Mouse (Mus musculus): ENCODE measurements around the gene Olfr1357. TPM values are rescaled to one million over a fixed set of nuclear protein-coding genes. Genes with fewer than 3 reads are reported as not detected.

The Olfr1357 gene
- not detected in 2 replicates for polyA plus RNA-seq (2012; rRNA removed)

DNA sequence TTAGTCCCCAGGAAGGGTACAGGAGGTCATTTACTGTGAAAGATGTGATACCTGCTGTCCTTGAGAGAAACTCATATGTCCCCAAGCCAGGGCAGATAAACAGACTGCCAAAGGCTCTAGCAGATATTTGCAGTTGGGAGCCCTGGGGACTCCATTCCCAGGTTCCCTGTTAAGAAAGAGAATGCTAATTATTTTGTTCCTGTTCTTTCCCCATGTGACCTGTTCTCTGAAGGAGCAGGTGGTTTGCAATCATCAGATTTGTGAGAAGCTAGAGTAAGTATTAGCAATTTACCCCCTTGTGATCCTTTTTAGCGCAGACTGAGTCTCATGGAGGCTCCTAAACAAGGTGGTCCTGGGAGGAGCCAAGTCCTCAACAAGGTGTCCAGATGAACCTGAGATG lies at the start of gene Olfr1357:
TSS of gene Olfr1357 (minus strand) at position 101 of the 400 bp plus-strand sequence.

GRCm38 (mm10) chr10:78591406-78592328 lies 26.2 kb downstream of the Olfr1357 start, which contains the start of gene Syde1:
Syde1 (minus strand) TSS chr10:78591964.

GRCm38 (mm10) chr10:78574250-78575104 lies 43.4 kb downstream of the Olfr1357 start, which contains the start of gene Ilvbl:
Ilvbl (plus strand) TSS chr10:78574346.

Other genes starting within 250 kb of the Olfr1357 start
- gene Rrp1, start 205.0 kb downstream of the Olfr1357 start, polyA plus RNA-seq (2012; rRNA removed) = 75.9 and 87.1 TPM in 2 replicates
- 56.1 and 65.8 TPM in 2 replicates for gene Cstb, start 192.4 kb downstream of the Olfr1357 start, polyA plus RNA-seq (2012; rRNA removed)
- gene Pdxk, start 153.1 kb downstream of the Olfr1357 start, polyA plus RNA-seq (2012; rRNA removed) = 2.6 and 3.3 TPM in 2 replicates
- gene Olfr1358, start 100.6 kb downstream of the Olfr1357 start, polyA plus RNA-seq (2012; rRNA removed) = not detected in 2 replicates
- gene Ilvbl, start 43.7 kb downstream of the Olfr1357 start, polyA plus RNA-seq (2012; rRNA removed) = 9.7 and 11.1 TPM in 2 replicates
- gene Syde1, start 26.1 kb downstream of the Olfr1357 start, polyA plus RNA-seq (2012; rRNA removed) = 1.6 and 1.8 TPM in 2 replicates
- gene Casp14, start 100.2 kb upstream of the Olfr1357 start, polyA plus RNA-seq (2012; rRNA removed) = not detected in 2 replicates
- 0.01 TPM in 1 of 2 replicates, not detected in the other for gene Ccdc105, start 135.0 kb upstream of the Olfr1357 start, polyA plus RNA-seq (2012; rRNA removed)
- 0.19 and 0.20 TPM in 2 replicates for gene Slc1a6, start 162.4 kb upstream of the Olfr1357 start, polyA plus RNA-seq (2012; rRNA removed)
- gene Olfr1356, start 234.1 kb upstream of the Olfr1357 start, polyA plus RNA-seq (2012; rRNA removed) = not detected in 2 replicates